Mouse (Mus musculus): ENCODE results near the gene Olfr71.

The Olfr71 gene

GRCm38 (mm10) chr4:43709869-43710268 lies at the start of gene Olfr71:
Olfr71 (minus strand) TSS chr4:43710255.
- no peak for DNase-seq

GRCm38 (mm10) chr4:43757213-43757612 lies 47.2 kb upstream of the Olfr71 start:
- no peak for DNase-seq

- no peak for DNase-seq
These were observed 35.1 kb upstream of the Olfr71 start for GRCm38 (mm10) chr4:43745187-43745586.

GRCm38 (mm10) chr4:43743099-43743498 lies 33.0 kb upstream of the Olfr71 start:
- DNase-seq = peak; percentile 40 to 50

GRCm38 (mm10) chr4:43742637-43743036 lies 32.6 kb upstream of the Olfr71 start:
- no peak for DNase-seq

- DNase-seq = no peak
These were observed 31.5 kb upstream of the Olfr71 start for GRCm38 (mm10) chr4:43741526-43741925.

- no peak for DNase-seq
These were observed 29.1 kb upstream of the Olfr71 start for GRCm38 (mm10) chr4:43738989-43739674.

- no peak for DNase-seq
These were observed 27.1 kb upstream of the Olfr71 start for GRCm38 (mm10) chr4:43737144-43737543.

GRCm38 (mm10) chr4:43733186-43733585 lies 23.1 kb upstream of the Olfr71 start:
- no peak for DNase-seq

- DNase-seq = no peak
These were observed 22.1 kb upstream of the Olfr71 start for GRCm38 (mm10) chr4:43732171-43732570.

- DNase-seq = no peak
These were observed 20.8 kb upstream of the Olfr71 start for GRCm38 (mm10) chr4:43730750-43731297.

- peak; percentile 58 to 71 for DNase-seq
These were observed 19.9 kb upstream of the Olfr71 start, which contains the start of gene Spaar for GRCm38 (mm10) chr4:43729794-43730550. Spaar (plus strand) TSS chr4:43730034.

- no peak for DNase-seq
These were observed 19.1 kb upstream of the Olfr71 start for GRCm38 (mm10) chr4:43729126-43729525.

GRCm38 (mm10) chr4:43728576-43728954 lies 18.5 kb upstream of the Olfr71 start:
- DNase-seq = peak; percentile 41 to 68

- DNase-seq = no peak
These were observed 17.9 kb upstream of the Olfr71 start for GRCm38 (mm10) chr4:43727718-43728575.

GRCm38 (mm10) chr4:43726995-43727394 lies 16.9 kb upstream of the Olfr71 start, which contains the start of gene Hrct1:
Hrct1 (plus strand) TSS chr4:43727188.
- peak; percentile 76 to 84 for DNase-seq

- peak; percentile 33 to 51 for DNase-seq
These were observed 16.4 kb upstream of the Olfr71 start for GRCm38 (mm10) chr4:43726228-43726993.

GRCm38 (mm10) chr4:43724764-43725163 lies 14.7 kb upstream of the Olfr71 start:
- DNase-seq = peak; percentile 71 to 75

GRCm38 (mm10) chr4:43722191-43722590 lies 12.1 kb upstream of the Olfr71 start:
- DNase-seq = no peak

GRCm38 (mm10) chr4:43720491-43721228 lies 10.6 kb upstream of the Olfr71 start:
- no peak for DNase-seq

- peak; percentile 35 to 57 for DNase-seq
These were observed 3.7 kb upstream of the Olfr71 start for GRCm38 (mm10) chr4:43713652-43714219.

Measured in kidney, postnatal 4 days (tissue).